ENCODE assay signal across 9 mouse cellular contexts in the genomic region with DNA sequence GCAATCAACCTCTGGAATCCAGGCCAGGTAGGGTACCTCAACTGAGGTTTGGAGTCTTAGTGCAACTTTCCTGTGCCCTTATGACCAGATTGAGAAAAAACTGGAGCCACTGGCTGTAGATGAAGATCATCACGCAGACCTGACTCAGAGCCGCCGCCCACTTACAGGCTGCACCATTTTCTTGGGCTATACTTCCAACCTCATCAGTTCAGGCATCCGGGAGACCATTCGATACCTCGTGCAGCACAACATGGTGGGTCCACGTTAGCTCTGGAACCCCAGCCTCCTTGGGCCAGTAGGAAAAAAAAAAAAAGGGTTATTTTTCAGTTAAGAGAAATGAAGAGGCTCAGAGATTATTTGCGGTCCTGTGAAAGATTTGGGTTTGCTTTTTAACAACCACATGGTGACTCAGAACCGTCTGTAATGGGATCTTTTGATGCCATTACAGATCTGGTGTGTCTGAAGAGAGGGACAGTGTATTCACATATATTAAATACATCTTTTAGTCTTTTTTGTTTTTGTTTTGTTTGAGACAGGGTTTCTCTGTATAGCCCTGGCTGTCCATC. TPM values are rescaled to one million over a fixed set of nuclear protein-coding genes. Genes with fewer than 3 reads are reported as not detected.
DNase-seq lines count a peak whose midpoint lies in the region; ATAC-seq and TF ChIP-seq lines count a peak whose summit lies in the region.
"Had no signal": no experiment of that assay in that cellular context is flagged by ENCODE, and none has a peak within 500 bp of the region (broad histone marks: within the 10 kb centered on the region; RNA-seq: fewer than 3 reads in every experiment).

No protein-coding gene starts in this region.

- WGBS in hindbrain, embryonic 14.5 days, result 42% methylated on average over 9 of the region's 9 CpGs
- WGBS in midbrain, embryonic 16.5 days, result 44% methylated on average over 9 of the region's 9 CpGs

- H3K4me2 ChIP-seq in hindbrain, embryonic 14.5 days (replicated peaks), result peak overlapping the region; percentile 72
- peak overlapping the region; percentile 64 for H3K4me2 ChIP-seq in midbrain, embryonic 16.5 days (ENCODE audit: low read length)

- H3K36me3 ChIP-seq in hindbrain, embryonic 14.5 days (replicated peaks; ENCODE audit: control insufficient read depth, insufficient read depth), result peaks cover 54% of the 10 kb centered on the region
- peaks cover 14% of the 10 kb centered on the region; the same call in 1 of the 2 replicates for H3K36me3 ChIP-seq in midbrain, embryonic 16.5 days (ENCODE audit: control insufficient read depth, insufficient read depth, low read length)

- no peaks in the 10 kb centered on the region for H3K9me3 ChIP-seq in hindbrain, embryonic 14.5 days (ENCODE audit: control insufficient read depth, low read length)
- no peaks in the 10 kb centered on the region for H3K9me3 ChIP-seq in midbrain, embryonic 16.5 days (replicated peaks; ENCODE audit: control insufficient read depth, low read length, poor library complexity, severe bottlenecking)

- no peak for DNase-seq in left cerebral cortex, adult 2 months (ENCODE audit: extremely low spot score in 1 of 2, low spot score in 2 of 2)
- no peak for DNase-seq in left cerebral cortex, adult 8-10 months (ENCODE audit: low spot score in 2 of 2)
- no peak for DNase-seq in hindbrain, embryonic 14.5 days (ENCODE audit: low spot score)
- DNase-seq in urinary bladder, postnatal 4 days (ENCODE audit: low spot score in 2 of 2), result no peak
- no peak for DNase-seq in kidney, postnatal 25 days
- DNase-seq in layer of hippocampus, adult 9-10 months (ENCODE audit: low spot score), result no peak

- H3K27me3 ChIP-seq in hindbrain, embryonic 14.5 days (ENCODE audit: control insufficient read depth, insufficient read depth, low read length), result no peaks in the 10 kb centered on the region
- no peaks in the 10 kb centered on the region for H3K27me3 ChIP-seq in midbrain, embryonic 16.5 days (ENCODE audit: control insufficient read depth, insufficient read depth, low read depth, low read length)

- no peak for ATAC-seq in hindbrain, embryonic 14.5 days (ENCODE audit: low FRiP score)
- no peak for ATAC-seq in midbrain, embryonic 16.5 days

- intact Hi-C loops in left cerebral cortex, adult 2 months (cut with DNase I), result loop anchor here (5.0 kb wide), 2 partner anchors 45 to 95 kb away; partner anchors contain the start of genes Asna1, Junb and Trir

- H3K9ac ChIP-seq in hindbrain, embryonic 14.5 days, result peak overlapping the region; percentile 79
- H3K9ac ChIP-seq in midbrain, embryonic 16.5 days (ENCODE audit: low read depth, low read length), result peak overlapping the region; percentile 85

- H3K27ac ChIP-seq in left cerebral cortex, adult 2 months, result peak overlapping the region; percentile 93
- H3K27ac ChIP-seq in brown adipose tissue, adult 24 weeks (replicated peaks; ENCODE audit: low read depth, low read length), result peak overlapping the region; percentile 44; the same call in 1 of the 2 replicates
- peak overlapping the region; percentile 86 for H3K27ac ChIP-seq in hindbrain, embryonic 14.5 days
- peak overlapping the region; percentile 91 for H3K27ac ChIP-seq in midbrain, embryonic 16.5 days (ENCODE audit: low read length)

- no peak for TF ChIP-seq CTCF in left cerebral cortex, adult 2 months (IDR thresholded peaks at IDR 0.05)

- H3K4me3 ChIP-seq in left cerebral cortex, adult 2 months, result peak overlapping the region; percentile 70
- H3K4me3 ChIP-seq in brown adipose tissue, adult 24 weeks (ENCODE audit: insufficient read depth, low read depth, low read length), result peak overlapping the region; percentile 95
- H3K4me3 ChIP-seq in hindbrain, embryonic 14.5 days (replicated peaks; ENCODE audit: low read length), result peak overlapping the region; percentile 83
- peak overlapping the region; percentile 86 for H3K4me3 ChIP-seq in midbrain, embryonic 16.5 days (ENCODE audit: low read depth, low read length)

- peaks cover 2% of the 10 kb centered on the region; the same call in 1 of the 2 replicates for H3K4me1 ChIP-seq in brown adipose tissue, adult 24 weeks (ENCODE audit: control insufficient read depth, insufficient read depth, insufficient read length, low read length)
- H3K4me1 ChIP-seq in hindbrain, embryonic 14.5 days (replicated peaks; ENCODE audit: control insufficient read depth, insufficient read depth, low read length), result peaks cover 15% of the 10 kb centered on the region
- H3K4me1 ChIP-seq in midbrain, embryonic 16.5 days (ENCODE audit: control insufficient read depth, insufficient read depth, low read length), result peaks cover 10% of the 10 kb centered on the region

RNA-seq across cellular contexts. Expression of gene Dhps, which starts 0.9 kb away (rescaled TPM):
- 10 to 100 TPM; 66.1 to 68.7 TPM for total RNA-seq in left cerebral cortex, adult 2 months (2021)
- total RNA-seq in left cerebral cortex, adult 8-10 months (2022), result 10 to 100 TPM; 63.5 to 75.3 (median 64.9) TPM
- 19.1 and 20.0 TPM in 2 replicates for polyA plus RNA-seq in brown adipose tissue, adult 24 weeks (2012; ENCODE audit: insufficient read depth, insufficient read length, missing spikeins)
- 105 and 113 TPM in 2 replicates for polyA plus RNA-seq in hindbrain, embryonic 14.5 days (2014; fragmentation: Nextera tagmentation; extraction: Ambion mirVana)
- 114 and 120 TPM in 2 replicates for polyA plus RNA-seq in midbrain, embryonic 16.5 days (2015; fragmentation: Nextera tagmentation; extraction: Ambion mirVana)

RNA-seq across cellular contexts. Expression of gene Gm5741, which starts 4.7 kb away (rescaled TPM):
- total RNA-seq in left cerebral cortex, adult 2 months (2021), result not detected
- total RNA-seq in left cerebral cortex, adult 8-10 months (2022), result not detected
- polyA plus RNA-seq in brown adipose tissue, adult 24 weeks (2012; ENCODE audit: insufficient read depth, insufficient read length, missing spikeins), result not detected in 2 replicates
- 1.4 TPM in 1 of 2 replicates, not detected in the other for polyA plus RNA-seq in hindbrain, embryonic 14.5 days (2014; fragmentation: Nextera tagmentation; extraction: Ambion mirVana)
- 1.7 and 3.3 TPM in 2 replicates for polyA plus RNA-seq in midbrain, embryonic 16.5 days (2015; fragmentation: Nextera tagmentation; extraction: Ambion mirVana)
- total RNA-seq: neutrophil, adult 5-6 weeks had no signal

RNA-seq across cellular contexts. Expression of gene Wdr83os, which starts 8.1 kb away (rescaled TPM):
- total RNA-seq in left cerebral cortex, adult 2 months (2021), result 10 to 100 TPM; 55.6 to 55.7 TPM
- 10 to 100 TPM; 51.1 to 64.5 (median 59.6) TPM for total RNA-seq in left cerebral cortex, adult 8-10 months (2022)
- 95.5 and 130 TPM in 2 replicates for polyA plus RNA-seq in brown adipose tissue, adult 24 weeks (2012; ENCODE audit: insufficient read depth, insufficient read length, missing spikeins)
- polyA plus RNA-seq in hindbrain, embryonic 14.5 days (2014; fragmentation: Nextera tagmentation; extraction: Ambion mirVana), result 119 and 136 TPM in 2 replicates
- 129 and 133 TPM in 2 replicates for polyA plus RNA-seq in midbrain, embryonic 16.5 days (2015; fragmentation: Nextera tagmentation; extraction: Ambion mirVana)

RNA-seq across cellular contexts. Expression of gene Wdr83, which starts 8.7 kb away (rescaled TPM):
- total RNA-seq in left cerebral cortex, adult 2 months (2021), result 10 to 100 TPM; 25.5 to 27.8 TPM
- 10 to 100 TPM; 20.0 to 35.2 (median 26.5) TPM for total RNA-seq in left cerebral cortex, adult 8-10 months (2022)
- polyA plus RNA-seq in brown adipose tissue, adult 24 weeks (2012; ENCODE audit: insufficient read depth, insufficient read length, missing spikeins), result 26.8 and 28.7 TPM in 2 replicates
- 41.2 and 43.9 TPM in 2 replicates for polyA plus RNA-seq in hindbrain, embryonic 14.5 days (2014; fragmentation: Nextera tagmentation; extraction: Ambion mirVana)
- 57.5 and 57.9 TPM in 2 replicates for polyA plus RNA-seq in midbrain, embryonic 16.5 days (2015; fragmentation: Nextera tagmentation; extraction: Ambion mirVana)

RNA-seq across cellular contexts. Expression of gene Man2b1, which starts 10.6 kb away (rescaled TPM):
- total RNA-seq in left cerebral cortex, adult 2 months (2021), result 10 to 100 TPM; 34.7 to 35.9 TPM
- total RNA-seq in left cerebral cortex, adult 8-10 months (2022), result 10 to 100 TPM; 33.3 to 74.2 (median 49.2) TPM
- polyA plus RNA-seq in brown adipose tissue, adult 24 weeks (2012; ENCODE audit: insufficient read depth, insufficient read length, missing spikeins), result 17.4 and 20.8 TPM in 2 replicates
- polyA plus RNA-seq in hindbrain, embryonic 14.5 days (2014; fragmentation: Nextera tagmentation; extraction: Ambion mirVana), result 17.3 and 20.1 TPM in 2 replicates
- 18.1 and 18.2 TPM in 2 replicates for polyA plus RNA-seq in midbrain, embryonic 16.5 days (2015; fragmentation: Nextera tagmentation; extraction: Ambion mirVana)
